Mouse (Mus musculus): Measurements from ENCODE around the gene Kctd6.
"Not testable (repeated sequence)": the region's sequence is repeated elsewhere in the genome, so short reads cannot be mapped to it uniquely, and the experiment has no call there.

Gene Kctd6

DNA sequence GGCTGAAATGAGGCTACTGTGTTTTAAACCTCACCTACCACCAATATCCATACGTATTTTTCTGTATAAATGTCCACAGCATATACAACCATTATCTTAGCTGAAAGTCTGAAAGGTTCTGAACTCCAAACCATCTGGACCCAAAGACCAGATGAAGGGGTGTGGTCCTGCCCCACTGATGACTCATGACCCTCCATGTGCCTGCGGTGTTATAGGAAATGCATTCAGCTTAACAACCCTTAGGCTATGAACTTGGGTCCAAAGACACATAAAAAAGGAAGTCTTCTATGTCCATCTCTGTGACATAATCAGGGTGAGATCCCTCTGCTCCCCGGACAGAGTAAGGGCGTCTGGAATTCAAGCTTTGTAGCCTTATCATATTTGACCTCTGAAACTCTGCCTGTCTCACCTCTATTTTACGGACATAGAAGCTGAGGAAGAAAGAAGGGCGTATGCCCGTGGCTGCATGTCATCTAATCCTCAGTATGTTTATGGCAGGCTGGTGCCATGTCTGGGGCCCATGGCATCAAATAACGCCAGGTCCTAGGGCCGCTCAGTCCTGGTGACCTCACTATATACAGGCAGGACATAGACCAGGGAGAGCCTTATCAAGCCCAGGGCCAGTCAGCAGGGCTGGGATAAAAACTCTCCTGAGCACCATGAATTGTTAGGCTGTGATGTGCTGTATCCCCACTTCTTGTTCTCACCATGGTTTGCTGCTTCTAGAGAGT, 36.4 kb downstream of the Kctd6 start:
- DNase-seq (ENCODE audit: low spot score in 2 of 2) = no peak

DNA sequence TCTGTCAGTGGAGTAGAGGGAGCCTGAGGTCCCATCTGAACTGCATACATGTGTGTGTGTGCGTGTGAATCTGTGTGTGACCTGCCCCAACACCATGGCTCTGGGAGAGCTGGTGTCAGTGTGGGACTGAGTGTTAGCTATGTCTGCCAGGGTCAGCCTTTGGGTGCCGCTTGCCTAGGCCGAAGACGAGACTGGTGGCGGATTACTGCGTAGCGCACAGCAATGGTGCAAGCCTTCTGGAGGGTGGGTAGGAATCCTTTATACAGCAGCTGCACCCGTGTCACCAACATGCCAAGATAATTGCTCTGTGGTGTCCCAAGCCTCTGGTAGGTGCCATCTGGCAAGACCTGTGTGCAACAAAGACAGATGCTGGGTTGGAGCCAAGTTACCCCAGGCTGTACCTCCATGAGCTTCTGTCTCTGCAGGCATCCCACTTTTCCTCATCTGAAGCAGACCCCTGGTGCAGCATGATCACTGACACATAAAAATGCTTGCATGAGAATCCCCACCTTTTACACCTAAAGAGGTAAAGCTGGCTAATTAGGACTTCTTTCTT, 37.5 kb downstream of the Kctd6 start:
- DNase-seq (ENCODE audit: low spot score in 2 of 2) = no peak

DNA sequence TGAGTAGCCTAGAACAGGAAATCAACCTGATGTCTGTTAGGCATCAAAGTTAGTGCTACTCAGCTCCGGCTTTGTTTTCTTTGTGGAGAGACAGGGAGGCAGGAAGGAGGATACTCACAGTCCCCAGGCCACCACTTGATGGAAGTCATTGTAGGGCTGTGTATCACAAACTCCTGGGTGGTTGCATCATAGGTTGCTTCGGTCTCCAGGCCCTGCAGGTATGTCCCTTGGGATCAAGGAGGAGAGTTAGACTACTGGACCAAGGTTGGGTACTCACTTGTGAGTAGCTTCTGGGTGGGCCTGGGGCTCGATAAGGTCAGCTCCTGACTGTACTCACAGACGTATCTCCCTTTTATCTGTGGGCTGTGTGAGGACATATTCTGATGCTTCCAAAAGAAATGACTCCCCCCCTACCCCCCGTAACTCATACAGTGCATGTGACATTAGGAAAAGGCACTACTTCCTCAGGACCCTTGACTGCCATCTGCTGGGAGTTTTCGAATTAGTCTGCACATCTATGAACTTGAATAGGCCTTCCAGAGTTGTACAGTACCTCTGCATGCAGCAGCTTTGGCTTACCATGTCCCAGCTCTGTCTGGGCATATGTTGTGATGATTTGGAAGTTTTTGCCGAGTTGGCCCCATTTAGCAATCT, 41.3 kb downstream of the Kctd6 start:
- DNase-seq (ENCODE audit: low spot score in 2 of 2) = peak in 1 of 2 experiments; percentile 68

DNA sequence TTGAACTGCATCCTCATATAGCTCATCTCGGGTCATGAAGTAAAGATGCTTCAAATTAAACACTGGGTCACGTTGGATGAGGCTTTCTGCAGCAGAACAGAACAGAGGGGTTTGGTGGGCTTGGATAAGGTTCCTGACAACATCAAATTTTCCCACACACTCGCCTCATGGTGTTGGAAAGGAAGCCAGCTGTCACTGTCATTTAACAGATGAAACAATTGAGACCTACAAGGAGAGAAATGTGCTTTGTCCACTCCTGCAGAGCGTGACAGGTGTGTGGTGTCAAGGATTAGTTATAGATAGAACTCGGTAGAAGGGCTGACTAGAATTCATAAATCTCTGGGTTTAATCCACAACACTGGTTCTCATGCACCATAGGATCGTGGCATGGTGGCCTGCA, 42.1 kb downstream of the Kctd6 start:
- no peak for DNase-seq (ENCODE audit: low spot score in 2 of 2)

DNA sequence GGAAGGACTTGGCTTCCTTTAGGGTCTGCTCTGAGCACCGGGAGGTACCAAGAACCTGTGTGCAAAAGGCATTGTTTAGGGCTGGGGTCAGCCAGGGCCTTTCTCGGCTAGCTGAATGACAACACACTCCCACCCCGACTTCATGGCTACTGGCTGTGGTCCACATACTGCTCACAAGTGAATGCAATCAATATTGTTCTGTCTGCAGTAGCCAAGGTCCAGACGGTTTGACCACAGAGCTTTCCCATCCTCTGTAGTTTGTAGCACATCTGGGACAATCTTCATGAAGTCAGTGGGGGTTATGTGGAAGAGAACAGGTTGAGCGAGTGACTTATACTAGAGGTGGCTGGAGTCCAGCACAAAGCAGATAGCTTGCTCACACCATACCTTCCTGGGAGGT, 42.9 kb downstream of the Kctd6 start:
- DNase-seq (ENCODE audit: low spot score in 2 of 2) = peak in 1 of 2 experiments; percentile 51

DNA sequence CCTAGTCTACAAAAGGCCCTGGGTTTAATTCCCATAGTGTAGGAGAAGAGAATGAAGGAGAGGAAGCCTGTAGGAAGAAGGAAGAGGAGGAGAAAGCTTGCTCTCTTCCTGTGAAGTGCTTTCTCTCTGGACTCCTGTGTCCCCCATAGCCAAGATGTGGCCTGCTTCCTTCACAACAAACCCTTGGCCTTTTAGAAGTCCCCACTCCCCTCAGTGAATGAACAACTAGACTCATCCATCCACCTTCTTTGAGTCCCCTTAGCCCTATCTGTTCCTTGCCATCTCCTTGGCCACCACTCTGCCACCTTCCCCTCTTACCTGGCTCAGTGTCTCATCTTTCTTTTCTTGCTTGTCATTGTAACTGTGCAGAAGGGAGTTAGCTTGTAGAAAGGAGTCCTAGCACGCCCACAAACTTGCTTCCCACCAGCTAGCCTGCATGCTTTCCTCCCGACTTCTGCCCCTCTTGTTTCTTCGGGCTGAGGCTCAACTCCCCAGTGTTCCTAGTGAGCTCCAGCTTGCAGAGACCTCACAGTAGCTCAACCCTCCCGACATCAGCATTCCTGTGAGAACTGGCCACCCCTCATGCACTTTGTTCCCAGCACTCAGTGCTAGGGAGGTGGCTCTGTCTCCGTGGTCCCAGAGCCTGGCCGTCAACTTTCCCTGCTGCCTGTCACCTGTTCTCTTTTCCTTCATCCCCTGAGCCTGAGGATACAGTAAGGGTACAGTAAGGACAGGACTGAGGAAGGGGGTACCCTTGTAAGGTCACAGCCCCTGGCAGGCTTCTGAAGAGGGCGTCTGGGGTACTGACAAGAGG, 43.8 kb downstream of the Kctd6 start:
- peak in 1 of 2 experiments; percentile 54 for DNase-seq (ENCODE audit: low spot score in 2 of 2)

DNA sequence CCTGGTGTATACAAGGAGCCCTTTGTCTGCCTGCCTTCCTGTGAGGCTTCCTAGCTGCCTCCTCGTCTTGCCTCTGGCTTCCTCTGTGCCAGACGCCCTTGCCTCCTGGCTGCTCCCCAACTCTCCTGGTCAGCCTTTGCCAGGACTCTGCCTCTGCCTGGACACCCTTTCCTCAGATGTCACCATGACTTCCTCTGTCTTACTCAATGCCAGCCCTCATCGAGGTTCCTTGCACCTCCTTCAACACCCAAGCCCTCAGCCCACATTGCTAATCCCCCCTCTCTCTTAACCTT, 44.3 kb downstream of the Kctd6 start:
- no peak for DNase-seq (ENCODE audit: low spot score in 2 of 2)

DNA sequence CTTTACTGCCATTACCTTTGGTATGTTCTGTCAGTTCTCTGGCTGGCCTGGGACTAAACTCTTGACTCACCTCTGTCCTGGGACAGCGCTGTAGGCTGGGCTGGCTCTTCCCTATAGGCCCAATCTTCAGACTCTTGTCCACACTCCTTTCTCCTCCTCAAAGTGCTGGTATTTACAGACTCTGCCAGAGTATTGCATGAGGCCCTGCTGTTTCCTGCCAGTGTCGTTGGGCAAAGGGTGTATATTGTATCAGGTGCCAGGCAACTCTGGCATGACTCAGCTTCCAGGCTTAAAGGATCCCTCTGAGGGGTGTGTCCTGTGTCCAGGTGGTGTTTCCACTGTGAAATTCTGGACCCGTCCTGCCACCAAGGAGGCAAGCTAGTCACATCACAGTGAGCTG, 44.8 kb downstream of the Kctd6 start:
- DNase-seq (ENCODE audit: low spot score in 2 of 2) = no peak

DNA sequence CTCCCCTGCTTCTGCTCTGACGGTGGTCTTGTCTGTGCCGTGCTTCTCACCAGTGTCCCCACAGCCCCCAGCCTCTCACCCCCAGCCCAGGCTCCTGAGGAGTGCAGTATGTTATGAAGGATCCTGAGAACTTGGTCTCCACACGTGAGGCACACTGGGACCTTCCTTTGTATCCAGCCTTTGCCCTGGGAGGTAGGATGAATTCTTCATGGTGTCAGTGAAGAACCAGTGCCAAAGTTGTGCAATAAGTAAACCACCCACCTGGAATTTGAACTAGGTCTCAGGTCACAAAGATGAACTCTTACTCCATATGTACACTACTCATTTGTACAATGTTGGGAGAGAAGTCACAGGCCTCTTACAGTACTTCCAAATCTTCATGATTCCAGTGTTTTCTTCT, 45.2 kb downstream of the Kctd6 start, which contains the start of gene Acox2:
Gene Acox2, minus strand, starts transcription at position 188 of the 400 bp plus-strand sequence.
- DNase-seq (ENCODE audit: low spot score in 2 of 2) = no peak

DNA sequence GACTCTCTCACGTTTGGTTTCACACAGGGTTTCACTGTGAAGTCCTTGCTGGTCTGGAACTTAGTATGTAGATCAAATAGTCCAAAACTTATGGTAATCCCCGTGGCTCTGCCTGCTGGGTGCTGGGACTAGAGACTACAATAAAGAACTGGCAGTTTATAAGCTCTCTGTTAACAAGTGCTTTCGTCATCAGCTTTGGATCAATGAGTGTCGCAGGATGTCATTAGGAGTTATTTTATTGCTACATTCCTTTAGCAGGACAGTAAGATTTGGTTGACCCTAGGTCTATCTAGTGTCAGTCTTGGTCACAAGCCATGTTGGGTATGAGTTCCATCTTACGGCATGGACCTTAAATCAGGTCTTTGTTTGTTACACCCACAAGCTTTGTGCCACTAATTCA, 46.3 kb downstream of the Kctd6 start:
- DNase-seq (ENCODE audit: low spot score in 2 of 2) = no peak

DNA sequence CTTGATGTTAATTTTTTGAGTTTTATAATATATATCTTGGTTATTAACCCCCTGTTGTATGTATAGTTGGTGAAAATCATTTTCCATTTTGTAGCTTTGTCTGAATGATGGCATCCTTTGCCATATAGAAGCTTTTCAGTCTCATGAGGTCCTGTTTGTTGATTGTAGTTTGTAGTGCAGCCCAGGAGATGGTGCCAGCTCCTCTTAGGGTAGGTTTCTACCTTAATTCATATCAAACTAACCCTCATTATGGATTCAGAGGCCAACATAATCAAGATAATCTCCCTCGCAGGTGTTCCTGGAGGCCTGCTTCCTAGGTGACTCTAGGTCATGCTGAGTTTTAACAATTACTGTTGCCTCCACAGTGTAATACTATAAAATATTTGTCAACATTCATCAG, 48.3 kb downstream of the Kctd6 start:
- DNase-seq (ENCODE audit: low spot score in 2 of 2) = no peak

DNA sequence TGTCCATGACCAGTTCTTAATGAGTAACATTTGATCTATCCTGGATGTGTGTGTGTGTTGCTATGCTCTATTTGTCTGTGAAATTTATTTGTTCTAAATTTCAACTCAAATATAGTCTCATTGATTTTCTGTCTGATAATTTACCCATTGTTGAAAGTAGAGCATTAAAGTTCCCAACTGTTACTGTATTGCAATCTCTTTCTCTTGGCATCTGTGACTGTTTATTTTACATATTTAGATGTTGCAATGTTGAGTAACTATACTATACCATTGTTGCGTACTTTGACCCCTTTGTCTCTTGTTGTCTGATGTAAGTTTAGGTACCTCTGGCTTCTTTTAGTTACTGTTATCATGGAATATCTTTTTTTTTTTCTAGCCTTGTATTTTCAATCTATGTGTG, 50.4 kb downstream of the Kctd6 start:
- no peak for DNase-seq (ENCODE audit: low spot score in 2 of 2)

DNA sequence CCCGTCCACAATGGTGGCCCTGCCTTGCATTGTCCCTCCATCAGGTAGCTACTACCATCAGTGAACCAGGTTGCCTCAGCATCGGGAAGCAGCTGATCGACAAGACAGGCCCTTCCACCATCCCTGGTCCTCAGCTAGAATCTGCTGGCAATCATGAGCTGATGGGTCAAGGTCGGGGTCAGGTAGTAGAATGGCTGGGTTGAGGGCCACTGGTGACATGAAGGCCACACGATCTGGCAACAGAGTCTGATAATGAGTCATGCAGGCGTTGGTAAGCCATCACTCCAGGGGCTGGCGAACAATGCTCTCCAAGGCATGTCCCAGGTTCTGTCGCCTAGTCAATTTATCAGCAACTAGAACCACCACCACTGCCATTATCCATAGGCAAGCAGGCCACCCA, 57.3 kb downstream of the Kctd6 start:
- not testable (repeated sequence) for DNase-seq (ENCODE audit: low spot score in 2 of 2)

Measured in urinary bladder, postnatal 4 days (tissue).